Mouse (Mus musculus) olfactory bulb, adult 2 months (tissue): ENCODE data around the gene Necab2.

ENCODE experiments used
- CTCF ChIP-seq: fragments of 200-500 bp; IDR thresholded peaks from 2 replicates; pipeline ENCODE4 v1.5.1; 2012; ENCODE audit warnings: low read depth, mild to moderate bottlenecking, low read length, moderate library complexity; ENCODE audit not compliant: insufficient read depth
- POLR2A ChIP-seq: fragments of 200-500 bp; IDR thresholded peaks from 2 replicates; pipeline ENCODE4 v1.6.1; 2012; ENCODE audit warnings: mild to moderate bottlenecking, low read depth, low read length, moderate library complexity; ENCODE audit not compliant: insufficient read depth

DNA sequence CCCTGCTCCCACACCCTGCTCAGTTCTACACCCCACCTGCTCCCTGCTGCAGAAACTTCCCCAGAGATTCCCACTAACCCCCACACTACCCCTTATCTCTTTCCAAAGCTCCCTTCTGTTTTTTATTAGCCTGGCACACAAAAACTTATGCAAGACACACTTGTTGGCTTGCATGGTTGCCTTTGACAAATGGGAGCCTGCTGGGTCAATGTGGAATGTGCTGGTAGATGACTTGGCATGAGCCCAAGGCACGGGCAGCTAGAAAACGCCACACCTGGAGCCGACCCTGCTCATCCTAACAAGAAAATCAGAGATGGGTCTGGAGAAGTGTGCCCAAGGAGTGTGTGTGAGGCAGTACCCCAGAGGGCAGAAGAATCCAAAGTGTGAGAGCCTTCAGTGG is 17.0 kb upstream of the Necab2 start:
- TF ChIP-seq CTCF = no peak
- no peak for TF ChIP-seq POLR2A
